ENCODE assay signal across 8 mouse cellular contexts in the genomic region with DNA sequence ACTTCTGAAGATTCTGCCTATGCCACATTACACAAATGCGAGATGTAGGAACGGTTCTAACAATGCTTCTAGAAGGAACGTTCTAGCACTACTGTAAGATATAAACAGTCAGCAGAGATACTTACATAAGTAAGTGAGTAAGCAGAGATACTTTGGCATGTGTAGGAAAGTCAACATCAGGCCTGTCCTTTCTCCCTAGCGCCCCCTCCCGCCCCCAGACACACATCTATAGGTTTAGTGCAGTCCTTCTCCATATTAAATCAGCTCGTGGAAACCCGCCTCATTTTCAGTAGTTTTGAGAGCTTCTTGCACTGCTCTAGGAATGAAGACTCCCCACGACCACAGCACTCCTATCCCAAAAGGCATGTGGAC. TPM values are rescaled to one million over a fixed set of nuclear protein-coding genes. Genes with fewer than 3 reads are reported as not detected.
DNase-seq lines count a peak whose midpoint lies in the region; ATAC-seq and TF ChIP-seq lines count a peak whose summit lies in the region.

No protein-coding gene starts in this region.

- DNase-seq in testis, postnatal 14 days (ENCODE audit: low spot score) = no peak
- DNase-seq in c-Kit-positive CD71-negative TER-119-negative erythroid progenitor cells, embryonic 14.5 days (ENCODE audit: low read depth) = peak; percentile 49
- peak; percentile 38 for DNase-seq in stomach, postnatal 0 days (ENCODE audit: low spot score)
- no peak for DNase-seq in urinary bladder, postnatal 10 days (ENCODE audit: low spot score)

- H3K4me1 ChIP-seq in testis, adult 2 months (ENCODE audit: control insufficient read depth, insufficient read depth, low read length) = peaks cover 9% of the 10 kb centered on the region
- H3K4me1 ChIP-seq in heart, embryonic 15.5 days (replicated peaks) = peaks cover 9% of the 10 kb centered on the region
- H3K4me1 ChIP-seq in limb, embryonic 12.5 days (replicated peaks) = 0 out of 2 replicates have a peak, but pooled peaks cover 3% of the 10 kb centered on the region
- H3K4me1 ChIP-seq in midbrain, embryonic 16.5 days (ENCODE audit: control insufficient read depth, insufficient read depth, low read length) = peaks cover 4% of the 10 kb centered on the region
- no peaks in the 10 kb centered on the region for H3K4me1 ChIP-seq in stomach, postnatal 0 days (replicated peaks; ENCODE audit: control insufficient read depth, insufficient read depth)

- H3K4me2 ChIP-seq in heart, embryonic 15.5 days = peak overlapping the region; percentile 81
- H3K4me2 ChIP-seq in limb, embryonic 12.5 days = peak overlapping the region; percentile 82
- H3K4me2 ChIP-seq in midbrain, embryonic 16.5 days (ENCODE audit: low read length) = peak overlapping the region; percentile 83
- peak overlapping the region; percentile 65 for H3K4me2 ChIP-seq in stomach, postnatal 0 days (replicated peaks; ENCODE audit: low read depth)

- peak; percentile 25; the same call in 1 of the 2 replicates for ATAC-seq in heart, embryonic 15.5 days (replicated peaks; ENCODE audit: insufficient number of reproducible peaks, insufficient read depth, low FRiP score, low read depth)
- no peak; the same call in 1 of the 2 replicates for ATAC-seq in limb, embryonic 12.5 days (ENCODE audit: insufficient number of reproducible peaks, insufficient read depth, low FRiP score, low TSS enrichment, low read depth)
- ATAC-seq in midbrain, embryonic 16.5 days = no peak; the same call in 1 of the 2 replicates
- peak; percentile 4; the same call in 1 of the 2 replicates for ATAC-seq in stomach, postnatal 0 days (ENCODE audit: low FRiP score, low TSS enrichment)

- TF ChIP-seq EP300 in stomach, postnatal 0 days (optimal IDR thresholded peaks at IDR 0.05) = no peak

- no peak for TF ChIP-seq POLR2A in testis, adult 2 months (IDR thresholded peaks at IDR 0.05; ENCODE audit: control insufficient read depth, low read depth, low read length)

- no peaks in the 10 kb centered on the region for H3K9me3 ChIP-seq in heart, embryonic 15.5 days (replicated peaks)
- H3K9me3 ChIP-seq in limb, embryonic 12.5 days = no peaks in the 10 kb centered on the region
- H3K9me3 ChIP-seq in midbrain, embryonic 16.5 days (replicated peaks; ENCODE audit: control insufficient read depth, low read length, poor library complexity, severe bottlenecking) = no peaks in the 10 kb centered on the region
- H3K9me3 ChIP-seq in stomach, postnatal 0 days (ENCODE audit: control insufficient read depth, low read length) = no peaks in the 10 kb centered on the region

- TF ChIP-seq CTCF in testis, adult 2 months (IDR thresholded peaks at IDR 0.05; ENCODE audit: control insufficient read depth, insufficient read depth, insufficient replicate concordance, low read depth, low read length) = no peak
- peak; percentile 50 for TF ChIP-seq CTCF in stomach, postnatal 0 days (IDR thresholded peaks at IDR 0.05; ENCODE audit: low read depth)

- H3K9ac ChIP-seq in heart, embryonic 15.5 days = peak overlapping the region; percentile 50
- peak overlapping the region; percentile 62 for H3K9ac ChIP-seq in limb, embryonic 12.5 days (replicated peaks)
- H3K9ac ChIP-seq in midbrain, embryonic 16.5 days (ENCODE audit: low read depth, low read length) = peak overlapping the region; percentile 64
- H3K9ac ChIP-seq in stomach, postnatal 0 days (ENCODE audit: low read length) = peak overlapping the region; percentile 66

- 17% methylated on average over 8 of the region's 8 CpGs for WGBS in heart, embryonic 15.5 days
- 15% methylated on average over 8 of the region's 8 CpGs for WGBS in limb, embryonic 12.5 days
- 13% methylated on average over 8 of the region's 8 CpGs for WGBS in midbrain, embryonic 16.5 days
- 11% methylated on average over 8 of the region's 8 CpGs for WGBS in stomach, postnatal 0 days

- no peaks in the 10 kb centered on the region for H3K36me3 ChIP-seq in testis, adult 2 months (ENCODE audit: control insufficient read depth, insufficient read depth, low read length)
- H3K36me3 ChIP-seq in heart, embryonic 15.5 days = no peaks in the 10 kb centered on the region
- no peaks in the 10 kb centered on the region for H3K36me3 ChIP-seq in limb, embryonic 12.5 days
- no peaks in the 10 kb centered on the region for H3K36me3 ChIP-seq in midbrain, embryonic 16.5 days (ENCODE audit: control insufficient read depth, insufficient read depth, low read length)
- no peaks in the 10 kb centered on the region for H3K36me3 ChIP-seq in stomach, postnatal 0 days (ENCODE audit: control insufficient read depth, insufficient read depth, low read length)

- H3K4me3 ChIP-seq in testis, adult 2 months (ENCODE audit: control insufficient read depth, low read depth, low read length) = peak overlapping the region; percentile 68; the same call in 1 of the 2 replicates
- H3K4me3 ChIP-seq in heart, embryonic 15.5 days = peak overlapping the region; percentile 56
- H3K4me3 ChIP-seq in limb, embryonic 12.5 days (replicated peaks) = peak overlapping the region; percentile 48
- peak overlapping the region; percentile 49 for H3K4me3 ChIP-seq in midbrain, embryonic 16.5 days (ENCODE audit: low read depth, low read length)
- peak overlapping the region; percentile 42 for H3K4me3 ChIP-seq in stomach, postnatal 0 days (ENCODE audit: low read depth, low read length)

- H3K27ac ChIP-seq in testis, adult 2 months (ENCODE audit: control insufficient read depth, insufficient read depth, low read depth, low read length) = no peak overlapping the region
- H3K27ac ChIP-seq in heart, embryonic 15.5 days = peak overlapping the region; percentile 77
- peak overlapping the region; percentile 92 for H3K27ac ChIP-seq in limb, embryonic 12.5 days
- peak overlapping the region; percentile 90 for H3K27ac ChIP-seq in midbrain, embryonic 16.5 days (ENCODE audit: low read length)
- H3K27ac ChIP-seq in stomach, postnatal 0 days (replicated peaks) = peak overlapping the region; percentile 77

- H3K27me3 ChIP-seq in testis, adult 2 months (ENCODE audit: control insufficient read depth, insufficient read depth, low read length) = no peaks in the 10 kb centered on the region
- peaks cover 4% of the 10 kb centered on the region; the same call in 1 of the 2 replicates for H3K27me3 ChIP-seq in heart, embryonic 15.5 days
- peaks cover 9% of the 10 kb centered on the region; the same call in 1 of the 2 replicates for H3K27me3 ChIP-seq in limb, embryonic 12.5 days
- H3K27me3 ChIP-seq in midbrain, embryonic 16.5 days (ENCODE audit: control insufficient read depth, insufficient read depth, low read depth, low read length) = no peaks in the 10 kb centered on the region
- no peaks in the 10 kb centered on the region for H3K27me3 ChIP-seq in stomach, postnatal 0 days (ENCODE audit: control insufficient read depth, insufficient read depth, low read length)

RNA-seq across cellular contexts. Expression of gene Hist2h2bb, which starts 7.9 kb away (rescaled TPM):
- 1.4 and 1.6 TPM in 2 replicates for polyA plus RNA-seq in testis, adult 2 months (2012; rRNA removed)
- 3.6 and 4.8 TPM in 2 replicates for polyA plus RNA-seq in heart, embryonic 15.5 days (2015; fragmentation: Nextera tagmentation; extraction: Ambion mirVana)
- polyA plus RNA-seq in limb, embryonic 12.5 days (2016; fragmentation: Nextera tagmentation; extraction: Ambion mirVana) = 21.4 and 34.9 TPM in 2 replicates
- 1.1 TPM in 1 of 2 replicates, not detected in the other for polyA plus RNA-seq in midbrain, embryonic 16.5 days (2015; fragmentation: Nextera tagmentation; extraction: Ambion mirVana)
- 3.8 and 5.5 TPM in 2 replicates for polyA plus RNA-seq in stomach, postnatal 0 days (2015; fragmentation: Nextera tagmentation; extraction: Ambion mirVana)

RNA-seq across cellular contexts. Expression of gene Hist2h3b, which starts 9.0 kb away (rescaled TPM):
- 5.0 and 6.2 TPM in 2 replicates for polyA plus RNA-seq in testis, adult 2 months (2012; rRNA removed)
- 26.2 and 31.1 TPM in 2 replicates for polyA plus RNA-seq in heart, embryonic 15.5 days (2015; fragmentation: Nextera tagmentation; extraction: Ambion mirVana)
- 95.3 and 139 TPM in 2 replicates for polyA plus RNA-seq in limb, embryonic 12.5 days (2016; fragmentation: Nextera tagmentation; extraction: Ambion mirVana)
- polyA plus RNA-seq in midbrain, embryonic 16.5 days (2015; fragmentation: Nextera tagmentation; extraction: Ambion mirVana) = 5.9 and 7.6 TPM in 2 replicates
- polyA plus RNA-seq in stomach, postnatal 0 days (2015; fragmentation: Nextera tagmentation; extraction: Ambion mirVana) = 16.4 and 34.4 TPM in 2 replicates

RNA-seq across cellular contexts. Expression of gene Hist2h4, which starts 14.3 kb away (rescaled TPM):
- 0.42 and 0.43 TPM in 2 replicates for polyA plus RNA-seq in testis, adult 2 months (2012; rRNA removed)
- polyA plus RNA-seq in heart, embryonic 15.5 days (2015; fragmentation: Nextera tagmentation; extraction: Ambion mirVana) = 2.9 and 3.9 TPM in 2 replicates
- 19.4 and 26.5 TPM in 2 replicates for polyA plus RNA-seq in limb, embryonic 12.5 days (2016; fragmentation: Nextera tagmentation; extraction: Ambion mirVana)
- 3.3 and 3.8 TPM in 2 replicates for polyA plus RNA-seq in midbrain, embryonic 16.5 days (2015; fragmentation: Nextera tagmentation; extraction: Ambion mirVana)
- 5.4 and 9.8 TPM in 2 replicates for polyA plus RNA-seq in stomach, postnatal 0 days (2015; fragmentation: Nextera tagmentation; extraction: Ambion mirVana)

RNA-seq across cellular contexts. Expression of gene Fcgr1, which starts 16.4 kb away (rescaled TPM):
- 0.19 and 0.23 TPM in 2 replicates for polyA plus RNA-seq in testis, adult 2 months (2012; rRNA removed)
- polyA plus RNA-seq in heart, embryonic 15.5 days (2015; fragmentation: Nextera tagmentation; extraction: Ambion mirVana) = 1.1 and 3.2 TPM in 2 replicates
- polyA plus RNA-seq in limb, embryonic 12.5 days (2016; fragmentation: Nextera tagmentation; extraction: Ambion mirVana) = 0.94 and 1.1 TPM in 2 replicates
- 0.89 and 1.5 TPM in 2 replicates for polyA plus RNA-seq in midbrain, embryonic 16.5 days (2015; fragmentation: Nextera tagmentation; extraction: Ambion mirVana)
- 2.5 and 3.8 TPM in 2 replicates for polyA plus RNA-seq in stomach, postnatal 0 days (2015; fragmentation: Nextera tagmentation; extraction: Ambion mirVana)

RNA-seq across cellular contexts. Expression of gene Hist2h3c1, which starts 30.9 kb away (rescaled TPM):
- polyA plus RNA-seq in testis, adult 2 months (2012; rRNA removed) = not detected in 2 replicates
- polyA plus RNA-seq in heart, embryonic 15.5 days (2015; fragmentation: Nextera tagmentation; extraction: Ambion mirVana) = 0.72 and 1.0 TPM in 2 replicates
- 0.35 TPM in 1 of 2 replicates, not detected in the other for polyA plus RNA-seq in limb, embryonic 12.5 days (2016; fragmentation: Nextera tagmentation; extraction: Ambion mirVana)
- 0.39 TPM in 1 of 2 replicates, not detected in the other for polyA plus RNA-seq in midbrain, embryonic 16.5 days (2015; fragmentation: Nextera tagmentation; extraction: Ambion mirVana)
- 0.44 and 1.2 TPM in 2 replicates for polyA plus RNA-seq in stomach, postnatal 0 days (2015; fragmentation: Nextera tagmentation; extraction: Ambion mirVana)

Comparison
In these comparisons a context has a peak if more than half of its experiments do, and no peak if none do; other contexts are left out.
1. DNase-seq: peak in c-Kit-positive CD71-negative TER-119-negative erythroid progenitor cells, embryonic 14.5 days (single experiment) and stomach, postnatal 0 days (single experiment); none in testis, postnatal 14 days (single experiment) and urinary bladder, postnatal 10 days (single experiment).
2. ATAC-seq: peak in heart, embryonic 15.5 days (single experiment) and stomach, postnatal 0 days (single experiment); none in limb, embryonic 12.5 days (single experiment) and midbrain, embryonic 16.5 days (single experiment).
3. Peak in every context shown above with its lines, with median percentiles within 50 percentile points of each other: H3K4me3 ChIP-seq, H3K4me2 ChIP-seq and H3K9ac ChIP-seq.